Mouse (Mus musculus): Measurements from ENCODE around the gene Lonrf2.

GRCm38 (mm10) chr1:38843275-38843674, 6.8 kb upstream of the Lonrf2 start:
- TF ChIP-seq POLR2A (IDR thresholded peaks at IDR 0.05; ENCODE audit: borderline replicate concordance, extremely low read depth, insufficient read depth, insufficient read length, poor library complexity, severe bottlenecking) (no peak), CTCF (IDR thresholded peaks at IDR 0.05; ENCODE audit: borderline replicate concordance, extremely low read depth, insufficient read depth, insufficient read length) (no peak)

All from brain, embryonic 14.5 days (tissue).